Mouse (Mus musculus): ENCODE measurements at regions not wholly inside any gene's neighbourhood (a gene's known extent, or its start where the extent isn't known, plus 50 kb on each side); places are given as distances from the start of the nearest gene placed in this dataset.
A peak's percentile ranks its signal among the peaks of the same experiment; 100 is the strongest.

- no peak for DNase-seq
- H3K4me1 ChIP-seq (replicated peaks; ENCODE audit: control insufficient read depth, insufficient read depth, low read length) = no peaks in the 10 kb centered on the region
- WGBS = 98% methylated on average over 4 of the region's 4 CpGs
- TF ChIP-seq POLR2A (IDR thresholded peaks at IDR 0.05; ENCODE audit: control insufficient read depth, extremely low read depth, insufficient read depth, low read length, poor library complexity) (no peak), CTCF (IDR thresholded peaks at IDR 0.05; ENCODE audit: borderline replicate concordance, control insufficient read depth, extremely low read depth, insufficient read depth, low read length, poor library complexity) (no peak)
- no peak overlapping the region for H3K4me3 ChIP-seq (ENCODE audit: control insufficient read depth, insufficient read depth, low read length)
- no peaks in the 10 kb centered on the region for H3K36me3 ChIP-seq (ENCODE audit: control insufficient read depth, insufficient read depth, low read length)
- H3K27me3 ChIP-seq (ENCODE audit: control insufficient read depth, insufficient read depth, low read length) = no peaks in the 10 kb centered on the region
- H3K27ac ChIP-seq (ENCODE audit: control insufficient read depth, insufficient read depth, low read length) = no peak overlapping the region
Measured at GRCm38 (mm10) chr1:137827379-137827778, 348.1 kb downstream of the Ptprc start.

- no peaks in the 10 kb centered on the region for H3K36me3 ChIP-seq (ENCODE audit: control insufficient read depth, insufficient read depth, low read length)
- no peaks in the 10 kb centered on the region for H3K27me3 ChIP-seq (ENCODE audit: control insufficient read depth, insufficient read depth, low read length)
- H3K4me3 ChIP-seq (ENCODE audit: control insufficient read depth, insufficient read depth, low read length) = no peak overlapping the region
- H3K4me1 ChIP-seq (replicated peaks; ENCODE audit: control insufficient read depth, insufficient read depth, low read length) = peaks cover 4% of the 10 kb centered on the region
- no peak for DNase-seq
- no peak overlapping the region for H3K27ac ChIP-seq (ENCODE audit: control insufficient read depth, insufficient read depth, low read length)
- TF ChIP-seq POLR2A (IDR thresholded peaks at IDR 0.05; ENCODE audit: control insufficient read depth, extremely low read depth, insufficient read depth, low read length, poor library complexity) (no peak), CTCF (IDR thresholded peaks at IDR 0.05; ENCODE audit: borderline replicate concordance, control insufficient read depth, extremely low read depth, insufficient read depth, low read length, poor library complexity) (no peak)
- 97% methylated on average over 4 of the region's 4 CpGs for WGBS
Measured at GRCm38 (mm10) chr1:137815401-137815888, 360.1 kb downstream of the Ptprc start.

DNA sequence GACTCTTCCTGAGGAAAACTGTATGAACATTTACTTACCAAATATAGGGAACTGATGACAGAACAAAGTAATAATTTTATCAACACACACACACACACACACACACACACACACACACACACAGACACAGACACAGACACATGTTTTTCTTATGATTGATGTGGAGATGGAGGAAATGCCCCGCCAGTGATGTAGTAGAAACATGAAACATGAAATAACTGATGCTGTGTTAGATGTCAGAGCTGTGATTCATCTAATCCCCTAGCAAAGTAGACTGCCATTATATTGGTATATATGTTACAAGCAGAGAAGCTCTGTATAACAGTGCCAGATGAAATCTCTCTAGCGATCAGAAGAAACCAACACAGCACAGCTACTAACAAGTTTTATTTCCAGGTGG, 361.0 kb downstream of the Ptprc start:
- Histone ChIP-seq H3K27ac (ENCODE audit: control insufficient read depth, insufficient read depth, low read length) (no peak overlapping the region), H3K4me3 (ENCODE audit: control insufficient read depth, insufficient read depth, low read length) (no peak overlapping the region), H3K4me1 (replicated peaks; ENCODE audit: control insufficient read depth, insufficient read depth, low read length) (peaks cover 4% of the 10 kb centered on the region), H3K27me3 (ENCODE audit: control insufficient read depth, insufficient read depth, low read length) (no peaks in the 10 kb centered on the region), H3K36me3 (ENCODE audit: control insufficient read depth, insufficient read depth, low read length) (no peaks in the 10 kb centered on the region)
- TF ChIP-seq POLR2A (IDR thresholded peaks at IDR 0.05; ENCODE audit: control insufficient read depth, extremely low read depth, insufficient read depth, low read length, poor library complexity) = no peak
- TF ChIP-seq CTCF (IDR thresholded peaks at IDR 0.05; ENCODE audit: borderline replicate concordance, control insufficient read depth, extremely low read depth, insufficient read depth, low read length, poor library complexity) = no peak
- DNase-seq = no peak
- 16% methylated on average over 2 of the region's 2 CpGs for WGBS

GRCm38 (mm10) chr1:137813716-137814115, 361.8 kb downstream of the Ptprc start:
- Histone ChIP-seq H3K4me3 (ENCODE audit: control insufficient read depth, insufficient read depth, low read length) (no peak overlapping the region), H3K4me1 (replicated peaks; ENCODE audit: control insufficient read depth, insufficient read depth, low read length) (peaks cover 4% of the 10 kb centered on the region), H3K27me3 (ENCODE audit: control insufficient read depth, insufficient read depth, low read length) (no peaks in the 10 kb centered on the region), H3K36me3 (ENCODE audit: control insufficient read depth, insufficient read depth, low read length) (no peaks in the 10 kb centered on the region), H3K27ac (ENCODE audit: control insufficient read depth, insufficient read depth, low read length) (no peak overlapping the region; the same call in 1 of the 2 replicates)
- 93% methylated on average over 1 of the region's 1 CpGs for WGBS
- DNase-seq = no peak
- TF ChIP-seq CTCF (IDR thresholded peaks at IDR 0.05; ENCODE audit: borderline replicate concordance, control insufficient read depth, extremely low read depth, insufficient read depth, low read length, poor library complexity) = no peak
- no peak for TF ChIP-seq POLR2A (IDR thresholded peaks at IDR 0.05; ENCODE audit: control insufficient read depth, extremely low read depth, insufficient read depth, low read length, poor library complexity)

DNA sequence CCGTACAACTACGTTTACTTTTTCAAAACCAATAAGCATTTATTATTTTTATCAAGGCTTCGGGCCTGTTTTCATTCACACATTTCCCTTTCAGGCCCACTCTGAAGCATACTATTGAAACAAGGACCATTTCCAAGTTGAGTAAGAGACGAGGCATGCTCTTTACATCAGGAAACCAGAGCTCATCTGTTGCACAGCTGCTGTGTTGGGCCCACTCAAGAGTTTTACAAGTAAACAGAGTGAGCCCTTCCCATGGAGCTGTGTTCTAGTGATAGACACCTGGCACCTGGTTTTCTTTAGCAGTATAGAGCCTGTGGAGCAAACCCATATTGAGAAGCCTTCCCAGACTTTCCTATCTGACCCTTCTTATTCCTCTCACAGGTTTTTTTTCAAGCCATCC, 363.5 kb downstream of the Ptprc start:
- H3K27ac ChIP-seq (ENCODE audit: control insufficient read depth, insufficient read depth, low read length) = peak overlapping the region; percentile 80; the same call in 1 of the 2 replicates
- WGBS = 72% methylated on average over 4 of the region's 4 CpGs
- no peaks in the 10 kb centered on the region for H3K36me3 ChIP-seq (ENCODE audit: control insufficient read depth, insufficient read depth, low read length)
- no peaks in the 10 kb centered on the region for H3K27me3 ChIP-seq (ENCODE audit: control insufficient read depth, insufficient read depth, low read length)
- peaks cover 4% of the 10 kb centered on the region for H3K4me1 ChIP-seq (replicated peaks; ENCODE audit: control insufficient read depth, insufficient read depth, low read length)
- no peak for TF ChIP-seq POLR2A (IDR thresholded peaks at IDR 0.05; ENCODE audit: control insufficient read depth, extremely low read depth, insufficient read depth, low read length, poor library complexity)
- TF ChIP-seq CTCF (IDR thresholded peaks at IDR 0.05; ENCODE audit: borderline replicate concordance, control insufficient read depth, extremely low read depth, insufficient read depth, low read length, poor library complexity) = no peak
- no peak overlapping the region for H3K4me3 ChIP-seq (ENCODE audit: control insufficient read depth, insufficient read depth, low read length)
- DNase-seq = peak; percentile 58

DNA sequence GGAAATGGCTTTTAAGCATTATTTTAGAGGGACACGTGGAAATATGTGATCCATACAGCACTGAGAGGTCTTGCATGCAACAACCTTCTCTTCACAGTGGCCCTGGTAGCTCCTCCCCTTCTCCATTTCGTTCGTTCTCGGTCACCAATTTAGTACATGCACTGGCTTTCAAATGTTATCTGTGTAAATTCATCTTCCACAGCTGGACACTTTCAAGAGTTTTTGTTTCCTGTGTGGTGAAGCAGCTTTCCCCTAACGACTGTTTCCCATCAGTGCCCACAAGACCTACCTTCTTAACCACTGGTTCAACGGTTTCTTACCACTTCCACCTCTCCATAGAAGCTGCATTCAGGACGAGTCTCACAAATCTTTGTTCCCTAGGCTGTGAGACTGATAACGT, 368.8 kb downstream of the Ptprc start:
- Histone ChIP-seq H3K27me3 (ENCODE audit: control insufficient read depth, insufficient read depth, low read length) (no peaks in the 10 kb centered on the region), H3K4me3 (ENCODE audit: control insufficient read depth, insufficient read depth, low read length) (no peak overlapping the region), H3K36me3 (ENCODE audit: control insufficient read depth, insufficient read depth, low read length) (no peaks in the 10 kb centered on the region), H3K27ac (ENCODE audit: control insufficient read depth, insufficient read depth, low read length) (peak overlapping the region; percentile 100; the same call in 1 of the 2 replicates), H3K4me1 (replicated peaks; ENCODE audit: control insufficient read depth, insufficient read depth, low read length) (peaks cover 4% of the 10 kb centered on the region)
- peak; percentile 75 for DNase-seq
- 3% methylated on average over 8 of the region's 8 CpGs for WGBS
- no peak for TF ChIP-seq POLR2A (IDR thresholded peaks at IDR 0.05; ENCODE audit: control insufficient read depth, extremely low read depth, insufficient read depth, low read length, poor library complexity)
- no peak for TF ChIP-seq CTCF (IDR thresholded peaks at IDR 0.05; ENCODE audit: borderline replicate concordance, control insufficient read depth, extremely low read depth, insufficient read depth, low read length, poor library complexity)

GRCm38 (mm10) chr1:137806252-137806651, 369.3 kb downstream of the Ptprc start:
- no peaks in the 10 kb centered on the region for H3K36me3 ChIP-seq (ENCODE audit: control insufficient read depth, insufficient read depth, low read length)
- H3K4me1 ChIP-seq (replicated peaks; ENCODE audit: control insufficient read depth, insufficient read depth, low read length) = peaks cover 4% of the 10 kb centered on the region
- no peak for DNase-seq
- TF ChIP-seq POLR2A (IDR thresholded peaks at IDR 0.05; ENCODE audit: control insufficient read depth, extremely low read depth, insufficient read depth, low read length, poor library complexity) = no peak
- no peak for TF ChIP-seq CTCF (IDR thresholded peaks at IDR 0.05; ENCODE audit: borderline replicate concordance, control insufficient read depth, extremely low read depth, insufficient read depth, low read length, poor library complexity)
- WGBS = 5% methylated on average over 8 of the region's 8 CpGs
- H3K27ac ChIP-seq (ENCODE audit: control insufficient read depth, insufficient read depth, low read length) = peak overlapping the region; percentile 100
- no peaks in the 10 kb centered on the region for H3K27me3 ChIP-seq (ENCODE audit: control insufficient read depth, insufficient read depth, low read length)
- H3K4me3 ChIP-seq (ENCODE audit: control insufficient read depth, insufficient read depth, low read length) = peak overlapping the region; percentile 55

Data from thymus, adult 2 months (tissue).